Mouse (Mus musculus) stomach, postnatal 0 days (tissue): ENCODE results near the gene Gli1.

Experiments used
- CTCF ChIP-seq: IDR thresholded peaks from 2 replicates; pipeline ENCODE4 v1.5.1; 2016; ENCODE audit warnings: antibody characterized with exemption, low read depth, mild to moderate bottlenecking, moderate library complexity
- EP300 ChIP-seq: optimal IDR thresholded peaks from 2 replicates; pipeline ENCODE3; 2016; ENCODE audit warnings: antibody characterized with exemption

GRCm38 (mm10) chr10:127353909-127354895 lies 12.4 kb upstream of the Gli1 start, which contains the start of gene Inhbe:
- TF ChIP-seq CTCF: peak; percentile 72
- TF ChIP-seq EP300: no peak
